Mouse (Mus musculus): ENCODE measurements around the gene Disp2.

- no peak for TF ChIP-seq CTCF (IDR thresholded peaks at IDR 0.05; ENCODE audit: borderline replicate concordance, control insufficient read depth, extremely low read depth, insufficient read depth, low read length, poor library complexity)
- no peak for TF ChIP-seq POLR2A (IDR thresholded peaks at IDR 0.05; ENCODE audit: control insufficient read depth, extremely low read depth, insufficient read depth, low read length, poor library complexity)
Measured at GRCm38 (mm10) chr2:118775396-118775795, 4.1 kb upstream of the Disp2 start.
